9 mouse cellular contexts compared by ENCODE assay signal in the genomic region with DNA sequence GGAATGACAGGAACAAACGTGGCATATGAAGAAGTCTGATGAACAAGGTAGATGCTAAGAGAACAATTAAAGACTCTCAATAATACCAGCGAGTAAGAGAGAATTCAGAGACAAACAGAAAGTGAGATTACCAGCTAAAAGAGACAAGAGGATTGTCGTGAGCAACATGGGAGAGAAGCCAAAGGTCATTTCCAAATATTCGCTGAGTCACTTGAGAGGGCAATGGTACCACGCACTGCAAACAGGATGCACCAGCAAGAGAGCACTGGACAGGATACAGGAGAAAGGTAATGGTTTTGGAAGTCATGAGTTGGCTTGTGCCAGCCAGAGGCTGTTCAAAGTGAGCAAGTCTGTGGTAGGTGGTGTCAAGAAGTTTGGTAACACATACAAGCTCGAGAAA. TPM values are rescaled to one million over a fixed set of nuclear protein-coding genes. Genes with fewer than 3 reads are reported as not detected.
"Had no signal": no experiment of that assay in that cellular context is flagged by ENCODE, and none has a peak within 500 bp of the region (broad histone marks: within the 10 kb centered on the region; RNA-seq: fewer than 3 reads in every experiment).

No protein-coding gene starts in this region.

- ATAC-seq: liver, embryonic 12.5 days; midbrain, embryonic 16.5 days had no signal

- DNase-seq: kidney, adult 18-20 months; kidney, postnatal 4 days; lung, embryonic 14.5 days; lung, postnatal 10 days; lung, postnatal 4 days; thymus, postnatal 4 days had no signal

RNA-seq across cellular contexts. Expression of gene Fbxl13, which starts 39.5 kb away (rescaled TPM):
- total RNA-seq: megakaryocyte, adult 5-6 weeks had no signal
